Mouse (Mus musculus) cerebellum, adult 2 months (tissue): ENCODE data around the gene Gtf2ird1.

Experiments
- CTCF ChIP-seq: fragments of 200-500 bp; IDR thresholded peaks from 2 replicates; pipeline ENCODE4 v1.5.1; 2011; ENCODE audit warnings: low read depth, mild to moderate bottlenecking, control low read depth, low read length, moderate library complexity, borderline replicate concordance; ENCODE audit not compliant: insufficient read depth
- POLR2A ChIP-seq: fragments of 200-500 bp; IDR thresholded peaks from 2 replicates; pipeline ENCODE4 v1.6.1; 2011; ENCODE audit warnings: low read length, control low read depth, borderline replicate concordance; ENCODE audit not compliant: insufficient read depth

DNA sequence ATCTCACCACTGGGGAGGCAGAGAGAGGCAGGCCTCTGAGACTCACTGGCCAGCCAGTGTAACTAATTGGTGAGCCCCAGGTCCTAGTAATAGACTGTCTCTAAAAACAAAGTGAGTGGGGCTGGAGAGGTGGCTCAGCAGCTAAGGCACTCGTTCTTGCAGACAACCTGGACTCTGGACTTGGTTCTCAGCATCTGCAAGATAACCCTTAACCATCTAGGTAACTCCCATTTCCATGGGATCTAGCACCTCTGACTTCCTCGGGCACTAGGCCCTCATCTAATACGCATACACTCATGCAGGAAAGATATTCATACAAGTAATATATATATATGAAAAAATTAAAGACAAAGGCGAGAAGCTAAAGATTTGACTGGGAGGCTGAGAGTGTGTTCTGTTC is 26.4 kb downstream of the Gtf2ird1 start:
- TF ChIP-seq CTCF (no peak), POLR2A (no peak)
